Mouse (Mus musculus) forebrain, embryonic 12.5 days (tissue): ENCODE data around the gene 9930021J03Rik. TPM values are rescaled to one million over a fixed set of nuclear protein-coding genes. Genes with fewer than 3 reads are reported as not detected.
A peak's percentile ranks its signal among the peaks of the same experiment; 100 is the strongest.

Experiments used
- ATAC-seq: fragments of 200-750 bp; cut with Nextera tagmentation; 2 replicates; pipeline ENCODE4 v1.8.0; 2017; ENCODE audit warnings: moderate TSS enrichment; ENCODE audit not compliant: low FRiP score
- H3K27ac ChIP-seq: fragments of 300-500 bp; sonication (generic); 2 replicates; pipeline ENCODE4 v1.5.1; 2016; ENCODE audit warnings: mild to moderate bottlenecking
- H3K27me3 ChIP-seq: fragments of 300-500 bp; sonication (generic); 2 replicates; pipeline ENCODE4 v1.6.1; 2016; ENCODE audit warnings: mild to moderate bottlenecking
- H3K36me3 ChIP-seq: fragments of 300-500 bp; sonication (generic); replicated peaks from 2 replicates; pipeline ENCODE4 v1.6.1; 2016; ENCODE audit warnings: mild to moderate bottlenecking
- H3K4me1 ChIP-seq: fragments of 300-500 bp; sonication (generic); 2 replicates; pipeline ENCODE4 v1.6.1; 2016
- H3K4me2 ChIP-seq: fragments of 300-500 bp; sonication (generic); 2 replicates; pipeline ENCODE4 v1.6.1; 2016; ENCODE audit warnings: mild to moderate bottlenecking, moderate library complexity
- H3K4me3 ChIP-seq: fragments of 300-500 bp; sonication (generic); replicated peaks from 2 replicates; pipeline ENCODE4 v1.5.1; 2016; ENCODE audit warnings: mild to moderate bottlenecking
- H3K9ac ChIP-seq: fragments of 300-500 bp; sonication (generic); 2 replicates; pipeline ENCODE4 v1.6.1; 2016; ENCODE audit warnings: mild to moderate bottlenecking
- H3K9me3 ChIP-seq: fragments of 300-500 bp; sonication (generic); 2 replicates; pipeline ENCODE4 v1.6.1; 2016
- WGBS: fragments of 180-500 bp; shearing (Covaris S2); methylation state at CpG from one replicate; pipeline ENCODE4 v1.1.7; 2016; 5-methylcytosine and 5-hydroxymethylcytosine counted together
- polyA plus RNA-seq: library from polyadenylated mRNA; unstranded; fragments of >200 nt; fragmentation: Nextera tagmentation; extraction: Ambion mirVana; gene quantifications from 2 replicates; pipeline ENCODE4 v1.2.1, GENCODE M21; 2016

Gene 9930021J03Rik
- polyA plus RNA-seq, 1 experiment from 2014 or later = 8.2 TPM

- no peaks in the 10 kb centered on the region for H3K9me3 ChIP-seq
- no peak overlapping the region for H3K9ac ChIP-seq
- H3K4me1 ChIP-seq = no peaks in the 10 kb centered on the region
- H3K27me3 ChIP-seq = no peaks in the 10 kb centered on the region
- no peak overlapping the region for H3K27ac ChIP-seq
- no peak overlapping the region for H3K4me2 ChIP-seq
- ATAC-seq = no peak
- WGBS = 70% methylated on average over 14 of the region's 14 CpGs
- H3K36me3 ChIP-seq = no peaks in the 10 kb centered on the region
- no peak overlapping the region for H3K4me3 ChIP-seq
Measured at GRCm38 (mm10) chr19:29708003-29708402, 97.8 kb downstream of the 9930021J03Rik start.

GRCm38 (mm10) chr19:29707314-29707898 lies 98.4 kb downstream of the 9930021J03Rik start:
- no peak overlapping the region for H3K4me3 ChIP-seq
- no peak for ATAC-seq
- 92% methylated on average over 9 of the region's 9 CpGs for WGBS
- H3K9ac ChIP-seq = no peak overlapping the region
- no peaks in the 10 kb centered on the region for H3K4me1 ChIP-seq
- H3K4me2 ChIP-seq = no peak overlapping the region
- no peak overlapping the region for H3K27ac ChIP-seq
- H3K9me3 ChIP-seq = no peaks in the 10 kb centered on the region
- H3K36me3 ChIP-seq = no peaks in the 10 kb centered on the region
- H3K27me3 ChIP-seq = no peaks in the 10 kb centered on the region

- Histone ChIP-seq H3K4me1 (no peaks in the 10 kb centered on the region), H3K4me2 (no peak overlapping the region), H3K27ac (no peak overlapping the region), H3K36me3 (no peaks in the 10 kb centered on the region), H3K9me3 (no peaks in the 10 kb centered on the region), H3K4me3 (no peak overlapping the region), H3K27me3 (no peaks in the 10 kb centered on the region), H3K9ac (no peak overlapping the region)
- no peak for ATAC-seq
- 94% methylated on average over 13 of the region's 13 CpGs for WGBS
Measured at GRCm38 (mm10) chr19:29704436-29704835, 101.4 kb downstream of the 9930021J03Rik start.

- no peak overlapping the region for H3K27ac ChIP-seq
- no peaks in the 10 kb centered on the region for H3K4me1 ChIP-seq
- H3K4me3 ChIP-seq = no peak overlapping the region
- no peaks in the 10 kb centered on the region for H3K27me3 ChIP-seq
- no peaks in the 10 kb centered on the region for H3K9me3 ChIP-seq
- WGBS = 73% methylated on average over 4 of the region's 4 CpGs
- H3K4me2 ChIP-seq = no peak overlapping the region
- no peak overlapping the region for H3K9ac ChIP-seq
- no peak for ATAC-seq
- H3K36me3 ChIP-seq = no peaks in the 10 kb centered on the region
Measured at GRCm38 (mm10) chr19:29701707-29702106, 104.1 kb downstream of the 9930021J03Rik start.

- Histone ChIP-seq H3K9ac (no peak within 1 kb of the TSS), H3K4me3 (no peak within 1 kb of the TSS), H3K4me1 (no peaks in the 10 kb centered on the region), H3K4me2 (no peak within 1 kb of the TSS), H3K36me3 (no peaks in the 10 kb centered on the region), H3K27ac (no peak within 1 kb of the TSS), H3K27me3 (no peaks in the 10 kb centered on the region), H3K9me3 (no peaks in the 10 kb centered on the region)
- WGBS = 58% methylated on average over 3 of the region's 3 CpGs
- no peak for ATAC-seq
Measured at GRCm38 (mm10) chr19:29697245-29697874, 108.4 kb downstream of the 9930021J03Rik start, which contains the start of gene Mlana. Gene Mlana (plus strand): TSS chr19:29697824.

GRCm38 (mm10) chr19:29696840-29697239 lies 108.9 kb downstream of the 9930021J03Rik start:
- Histone ChIP-seq H3K27ac (no peak overlapping the region), H3K4me3 (no peak overlapping the region), H3K9me3 (no peaks in the 10 kb centered on the region), H3K4me2 (no peak overlapping the region), H3K9ac (no peak overlapping the region), H3K36me3 (no peaks in the 10 kb centered on the region), H3K4me1 (no peaks in the 10 kb centered on the region), H3K27me3 (no peaks in the 10 kb centered on the region)
- no peak for ATAC-seq

- Histone ChIP-seq H3K4me1 (no peaks in the 10 kb centered on the region), H3K4me3 (no peak overlapping the region), H3K4me2 (no peak overlapping the region), H3K27ac (no peak overlapping the region), H3K36me3 (no peaks in the 10 kb centered on the region), H3K9ac (no peak overlapping the region), H3K27me3 (no peaks in the 10 kb centered on the region), H3K9me3 (no peaks in the 10 kb centered on the region)
- ATAC-seq = no peak
- 93% methylated on average over 4 of the region's 4 CpGs for WGBS
Measured at GRCm38 (mm10) chr19:29696309-29696708, 109.5 kb downstream of the 9930021J03Rik start.

GRCm38 (mm10) chr19:29695071-29695470 lies 110.7 kb downstream of the 9930021J03Rik start:
- 86% methylated on average over 10 of the region's 10 CpGs for WGBS
- Histone ChIP-seq H3K9me3 (no peaks in the 10 kb centered on the region), H3K27ac (no peak overlapping the region), H3K4me1 (no peaks in the 10 kb centered on the region), H3K27me3 (no peaks in the 10 kb centered on the region), H3K36me3 (no peaks in the 10 kb centered on the region), H3K4me2 (no peak overlapping the region), H3K4me3 (no peak overlapping the region), H3K9ac (no peak overlapping the region)
- ATAC-seq = no peak

GRCm38 (mm10) chr19:29683844-29684540 lies 121.8 kb downstream of the 9930021J03Rik start:
- no peaks in the 10 kb centered on the region for H3K4me1 ChIP-seq
- no peaks in the 10 kb centered on the region for H3K9me3 ChIP-seq
- no peak overlapping the region for H3K9ac ChIP-seq
- 53% methylated on average over 16 of the region's 16 CpGs for WGBS
- no peaks in the 10 kb centered on the region for H3K36me3 ChIP-seq
- H3K27me3 ChIP-seq = no peaks in the 10 kb centered on the region
- no peak overlapping the region for H3K4me2 ChIP-seq
- H3K4me3 ChIP-seq = no peak overlapping the region
- no peak overlapping the region for H3K27ac ChIP-seq
- peak; percentile 57; the same call in 1 of the 2 replicates for ATAC-seq

- 81% methylated on average over 13 of the region's 13 CpGs for WGBS
- no peak overlapping the region for H3K27ac ChIP-seq
- H3K36me3 ChIP-seq = no peaks in the 10 kb centered on the region
- no peak overlapping the region for H3K9ac ChIP-seq
- no peak overlapping the region for H3K4me2 ChIP-seq
- H3K4me1 ChIP-seq = no peaks in the 10 kb centered on the region
- H3K9me3 ChIP-seq = no peaks in the 10 kb centered on the region
- H3K27me3 ChIP-seq = no peaks in the 10 kb centered on the region
- H3K4me3 ChIP-seq = no peak overlapping the region
- no peak for ATAC-seq
Measured at GRCm38 (mm10) chr19:29680182-29681152, 125.3 kb downstream of the 9930021J03Rik start.

- Histone ChIP-seq H3K9ac (no peak overlapping the region), H3K27me3 (no peaks in the 10 kb centered on the region), H3K4me1 (no peaks in the 10 kb centered on the region), H3K36me3 (no peaks in the 10 kb centered on the region), H3K4me2 (no peak overlapping the region), H3K27ac (no peak overlapping the region), H3K9me3 (no peaks in the 10 kb centered on the region), H3K4me3 (no peak overlapping the region)
- ATAC-seq = no peak
- WGBS = 84% methylated on average over 6 of the region's 6 CpGs
Measured at GRCm38 (mm10) chr19:29678181-29678778, 127.5 kb downstream of the 9930021J03Rik start.
